12 mouse cellular contexts compared by ENCODE assay signal in the genomic region with DNA sequence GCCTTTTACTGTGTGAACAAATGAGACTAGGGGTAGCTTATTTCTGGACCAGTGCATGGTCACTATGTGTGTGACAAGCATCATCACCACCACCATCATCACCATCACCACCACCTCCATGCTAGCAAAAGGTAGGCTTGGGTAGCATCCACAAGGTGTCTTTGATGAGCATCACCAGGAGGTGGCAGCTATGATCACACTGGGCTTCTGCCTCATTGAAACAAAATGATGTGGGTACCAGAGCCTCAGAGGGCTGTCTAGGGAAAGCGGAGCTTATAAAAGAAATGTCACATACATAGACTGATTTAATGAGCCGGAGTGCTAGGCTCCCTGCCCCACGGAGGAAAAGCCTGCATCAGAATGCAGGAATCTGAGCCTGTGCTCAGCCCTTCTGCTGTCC. TPM values are rescaled to one million over a fixed set of nuclear protein-coding genes. Genes with fewer than 3 reads are reported as not detected.
A peak's percentile ranks its signal among the peaks of the same experiment; 100 is the strongest.
DNase-seq lines count a peak whose midpoint lies in the region; ATAC-seq and TF ChIP-seq lines count a peak whose summit lies in the region.
"Had no signal": no experiment of that assay in that cellular context is flagged by ENCODE, and none has a peak within 500 bp of the region (broad histone marks: within the 10 kb centered on the region; RNA-seq: fewer than 3 reads in every experiment).

No protein-coding gene starts in this region.

- H3K36me3 ChIP-seq in kidney, embryonic 16.5 days (ENCODE audit: insufficient read depth, low read length): no peaks in the 10 kb centered on the region
- no peaks in the 10 kb centered on the region for H3K36me3 ChIP-seq in kidney, adult 2 months (ENCODE audit: control insufficient read depth, insufficient read depth, low read length)
- H3K36me3 ChIP-seq in ES-Bruce4 (ENCODE audit: control insufficient read depth, insufficient read depth, low read length, poor library complexity, severe bottlenecking): no peaks in the 10 kb centered on the region
- no peaks in the 10 kb centered on the region for H3K36me3 ChIP-seq in liver, embryonic 12.5 days
- H3K36me3 ChIP-seq: midbrain, embryonic 15.5 days had no signal

- no peak for TF ChIP-seq POLR2A in kidney, adult 2 months (IDR thresholded peaks at IDR 0.05; ENCODE audit: low read depth, low read length)
- TF ChIP-seq POLR2A in ES-Bruce4 (IDR thresholded peaks at IDR 0.05; ENCODE audit: insufficient read depth, low read length): no peak

- 50% methylated on average over 3 of the region's 3 CpGs for WGBS in kidney, embryonic 16.5 days
- 54% methylated on average over 3 of the region's 3 CpGs for WGBS in kidney, adult 2 months
- 62% methylated on average over 3 of the region's 3 CpGs for WGBS in liver, embryonic 12.5 days (ENCODE audit: insufficient replicate concordance)

- no peak for ATAC-seq in kidney, embryonic 16.5 days (ENCODE audit: low FRiP score, low TSS enrichment)
- ATAC-seq in liver, embryonic 12.5 days: no peak
- ATAC-seq: midbrain, embryonic 15.5 days had no signal

- DNase-seq in kidney, adult 2 months: no peak
- peak; percentile 48 for DNase-seq in brain, adult 2 months (ENCODE audit: low read depth, low spot score)
- no peak for DNase-seq in right cerebral cortex, postnatal 25 days
- no peak for DNase-seq in adrenal gland, adult 2 months
- no peak for DNase-seq in gastrocnemius, postnatal 4 days (ENCODE audit: low spot score in 2 of 2)
- DNase-seq: adrenal gland, postnatal 36 days; cerebellum, adult 8-10 months; thymus, postnatal 25 days had no signal

- no peak overlapping the region for H3K4me2 ChIP-seq in kidney, embryonic 16.5 days (replicated peaks; ENCODE audit: low read depth, low read length)
- peak overlapping the region; percentile 8; the same call in 1 of the 2 replicates for H3K4me2 ChIP-seq in liver, embryonic 12.5 days
- H3K4me2 ChIP-seq: midbrain, embryonic 15.5 days had no signal

- no peak for TF ChIP-seq EP300 in ES-Bruce4 (IDR thresholded peaks at IDR 0.05; ENCODE audit: insufficient read depth, low read depth, low read length)

- TF ChIP-seq CTCF in kidney, adult 2 months (conservative IDR thresholded peaks at IDR 0.05; ENCODE audit: insufficient read depth, insufficient read length, low read depth, low read length): no peak; the same call in 1 of the 2 replicates
- no peak for TF ChIP-seq CTCF in ES-Bruce4 (IDR thresholded peaks at IDR 0.05; ENCODE audit: low read depth, low read length)

- peaks cover 27% of the 10 kb centered on the region for H3K4me1 ChIP-seq in kidney, embryonic 16.5 days (ENCODE audit: insufficient read depth, low read length)
- H3K4me1 ChIP-seq in kidney, adult 2 months (ENCODE audit: control insufficient read depth, insufficient read depth, low read length): peaks cover 4% of the 10 kb centered on the region; the same call in 1 of the 2 replicates
- H3K4me1 ChIP-seq in ES-Bruce4 (ENCODE audit: control insufficient read depth, insufficient read depth, low read length): peaks cover 8% of the 10 kb centered on the region
- H3K4me1 ChIP-seq in liver, embryonic 12.5 days: peaks cover 25% of the 10 kb centered on the region; the same call in 1 of the 2 replicates

- H3K27me3 ChIP-seq in kidney, embryonic 16.5 days (ENCODE audit: insufficient read depth, low read length): no peaks in the 10 kb centered on the region
- H3K27me3 ChIP-seq in kidney, adult 2 months (replicated peaks; ENCODE audit: control insufficient read depth, insufficient read depth, low read length): no peaks in the 10 kb centered on the region
- H3K27me3 ChIP-seq in ES-Bruce4 (ENCODE audit: control insufficient read depth, insufficient read depth, low read length, poor library complexity, severe bottlenecking): no peaks in the 10 kb centered on the region
- H3K27me3 ChIP-seq in liver, embryonic 12.5 days (replicated peaks): peaks cover 18% of the 10 kb centered on the region; the same call in 1 of the 2 replicates
- H3K27me3 ChIP-seq: midbrain, embryonic 15.5 days had no signal

- no peaks in the 10 kb centered on the region for H3K9me3 ChIP-seq in kidney, embryonic 16.5 days (ENCODE audit: low read length)
- no peaks in the 10 kb centered on the region for H3K9me3 ChIP-seq in ES-Bruce4 (replicated peaks; ENCODE audit: control insufficient read depth, insufficient read depth, low read length, poor library complexity, severe bottlenecking)
- H3K9me3 ChIP-seq in liver, embryonic 12.5 days (replicated peaks): no peaks in the 10 kb centered on the region
- H3K9me3 ChIP-seq: midbrain, embryonic 15.5 days had no signal

- H3K4me3 ChIP-seq in kidney, embryonic 16.5 days (ENCODE audit: low read length): no peak overlapping the region
- H3K4me3 ChIP-seq in kidney, adult 2 months (ENCODE audit: insufficient read depth, low read depth, low read length): no peak overlapping the region
- H3K4me3 ChIP-seq in ES-Bruce4 (ENCODE audit: low read depth, low read length): peak overlapping the region; percentile 31
- no peak overlapping the region for H3K4me3 ChIP-seq in liver, embryonic 12.5 days
- H3K4me3 ChIP-seq: midbrain, embryonic 15.5 days had no signal

- H3K27ac ChIP-seq in kidney, embryonic 16.5 days (ENCODE audit: low read length): peak overlapping the region; percentile 27; the same call in 1 of the 2 replicates
- no peak overlapping the region for H3K27ac ChIP-seq in kidney, adult 2 months (ENCODE audit: insufficient read depth, low read depth, low read length)
- H3K27ac ChIP-seq in ES-Bruce4 (ENCODE audit: insufficient read depth, low read length): peak overlapping the region; percentile 85
- H3K27ac ChIP-seq in liver, embryonic 12.5 days: peak overlapping the region; percentile 48; the same call in 1 of the 2 replicates
- H3K27ac ChIP-seq: midbrain, embryonic 15.5 days had no signal

- no peak overlapping the region for H3K9ac ChIP-seq in kidney, embryonic 16.5 days (replicated peaks; ENCODE audit: low read length)
- no peak overlapping the region for H3K9ac ChIP-seq in ES-Bruce4 (ENCODE audit: low read depth, poor library complexity, severe bottlenecking)
- H3K9ac ChIP-seq in liver, embryonic 12.5 days: no peak overlapping the region
- H3K9ac ChIP-seq: midbrain, embryonic 15.5 days had no signal

RNA-seq across cellular contexts. Expression of a gene that starts 31.1 kb away (rescaled TPM):
- polyA plus RNA-seq in kidney, embryonic 16.5 days (2015; fragmentation: Nextera tagmentation; extraction: Ambion mirVana): 49.1 and 50.2 TPM in 2 replicates
- polyA plus RNA-seq in kidney, adult 2 months (2012; rRNA removed): 18.7 and 20.3 TPM in 2 replicates
- 78.1 and 78.3 TPM in 2 replicates for polyA plus RNA-seq in ES-Bruce4 (2011; ENCODE audit: insufficient read depth, insufficient read length, low read depth, missing spikeins)
- 13.0 and 13.1 TPM in 2 replicates for polyA plus RNA-seq in liver, embryonic 12.5 days (2016; fragmentation: Nextera tagmentation; extraction: Ambion mirVana)
- total RNA-seq in adrenal gland, adult 2 months (2021): 10 to 100 TPM; 56.1 to 68.7 TPM
- polyA plus RNA-seq in adrenal gland, adult 2 months (2012; rRNA removed): 53.8 and 74.8 TPM in 2 replicates
- 100 to 1,000 TPM; 289 to 339 TPM for total RNA-seq in gastrocnemius, postnatal 4 days (2021)
